Mouse (Mus musculus) liver, adult 2 months (tissue): Measurements from ENCODE around the gene Il27. TPM values are rescaled to one million over a fixed set of nuclear protein-coding genes. Genes with fewer than 3 reads are reported as not detected.
A peak's percentile ranks its signal among the peaks of the same experiment; 100 is the strongest.
"Not testable (repeated sequence)": the region's sequence is repeated elsewhere in the genome, so short reads cannot be mapped to it uniquely, and the experiment has no call there.

Experiments used
- DNase-seq: peaks from one replicate; pipeline ENCODE4 v3.0.0-alpha.2; 2011; ENCODE audit warnings: low read depth, low spot score; ENCODE audit errors: extremely low read depth
- H3K27ac ChIP-seq: fragments of 200-500 bp; replicated peaks from 2 replicates; pipeline ENCODE4 v1.5.1; 2012; ENCODE audit warnings: low read depth, mild to moderate bottlenecking, control low read depth, inconsistent platforms, low read length; ENCODE audit not compliant: insufficient read depth
- H3K27me3 ChIP-seq: fragments of 200-500 bp; 2 replicates; pipeline ENCODE4 v1.6.1; 2012; ENCODE audit warnings: mild to moderate bottlenecking, moderate library complexity, low read length, inconsistent platforms; ENCODE audit not compliant: control insufficient read depth, insufficient read depth
- H3K36me3 ChIP-seq: fragments of 200-500 bp; 2 replicates; pipeline ENCODE4 v1.6.1; 2012; ENCODE audit warnings: low read length, inconsistent platforms; ENCODE audit not compliant: control insufficient read depth, insufficient read depth
- H3K4me1 ChIP-seq: fragments of 200-500 bp; 2 replicates; pipeline ENCODE4 v1.6.1; 2011; ENCODE audit warnings: low read length; ENCODE audit not compliant: control insufficient read depth, insufficient read depth
- H3K4me3 ChIP-seq: fragments of 200-500 bp; 2 replicates; pipeline ENCODE4 v1.5.1; 2011; ENCODE audit warnings: low read depth, mild to moderate bottlenecking, control low read depth, low read length, moderate library complexity; ENCODE audit not compliant: insufficient read depth
- H3K79me2 ChIP-seq: fragments of 200-500 bp; 2 replicates; pipeline ENCODE4 v1.6.1; 2012; ENCODE audit warnings: inconsistent platforms, mild to moderate bottlenecking, low read length, moderate library complexity; ENCODE audit not compliant: control insufficient read depth, insufficient read depth
- H3K9ac ChIP-seq: fragments of 200-500 bp; 2 replicates; pipeline ENCODE4 v1.6.1; 2012; ENCODE audit warnings: low read depth, mild to moderate bottlenecking, control low read depth, inconsistent platforms, low read length
- CTCF ChIP-seq: fragments of 200-500 bp; IDR thresholded peaks from 2 replicates; pipeline ENCODE4 v1.5.1; 2011; ENCODE audit warnings: low read depth, low read length, control low read depth
- POLR2A ChIP-seq: fragments of 200-500 bp; IDR thresholded peaks from 2 replicates; pipeline ENCODE4 v1.6.1; 2011; ENCODE audit warnings: low read length, control low read depth; ENCODE audit not compliant: insufficient read depth; ENCODE audit errors: extremely low read depth
- WGBS: fragments of 180-500 bp; shearing (Covaris S2); methylation state at CpG from one replicate; pipeline ENCODE4 v1.1.7; 2018; 5-methylcytosine and 5-hydroxymethylcytosine counted together
- polyA plus RNA-seq: library from polyadenylated mRNA; depleted of rRNA; stranded (reverse); fragments of >200 nt; gene quantifications from 2 replicates; pipeline ENCODE4 v1.2.3, GENCODE M21; 2012; rRNA removed
- total RNA-seq: library from RNA; depleted of rRNA; stranded (reverse); fragments of >200 nt; gene quantifications from 2 replicates; pipeline ENCODE4 v1.2.3, GENCODE M21; 2014; rRNA removed

The Il27 gene
- total RNA-seq (not detected in 2 replicates), polyA plus RNA-seq (0.31 TPM in 1 of 2 replicates, not detected in the other)

GRCm38 (mm10) chr7:126594862-126595561 lies at the start of gene Il27:
TSS of gene Il27 (minus strand) at chr7:126594941.
- DNase-seq, result no peak
- no peaks in the 10 kb centered on the region for H3K36me3 ChIP-seq
- WGBS, result 79% methylated on average over 11 of the region's 11 CpGs
- H3K4me1 ChIP-seq, result no peaks in the 10 kb centered on the region
- peak within 1 kb of the TSS; percentile 37 for H3K27ac ChIP-seq
- no peaks in the 10 kb centered on the region for H3K27me3 ChIP-seq
- TF ChIP-seq CTCF (no peak), POLR2A (no peak)
- peak within 1 kb of the TSS; percentile 48; the same call in 1 of the 2 replicates for H3K4me3 ChIP-seq
- 0 out of 2 replicates have a peak within 1 kb of the TSS, but pooled peaks have one; percentile 37 for H3K9ac ChIP-seq
- H3K79me2 ChIP-seq, result no peaks in the 10 kb centered on the region

- Histone ChIP-seq H3K9ac (no peak overlapping the region), H3K4me3 (no peak overlapping the region), H3K79me2 (no peaks in the 10 kb centered on the region), H3K4me1 (peaks cover 2% of the 10 kb centered on the region; the same call in 1 of the 2 replicates), H3K36me3 (no peaks in the 10 kb centered on the region), H3K27me3 (no peaks in the 10 kb centered on the region), H3K27ac (no peak overlapping the region)
- no peak for DNase-seq
- 62% methylated on average over 3 of the region's 3 CpGs for WGBS
- TF ChIP-seq POLR2A (no peak), CTCF (no peak)
These were observed 49.6 kb upstream of the Il27 start for GRCm38 (mm10) chr7:126644345-126644744.

GRCm38 (mm10) chr7:126643244-126643617 lies 48.5 kb upstream of the Il27 start:
- TF ChIP-seq CTCF, result peak; percentile 50
- not testable (repeated sequence) for H3K27me3 ChIP-seq, H3K27ac ChIP-seq, H3K4me3 ChIP-seq, H3K79me2 ChIP-seq, H3K36me3 ChIP-seq, H3K9ac ChIP-seq, H3K4me1 ChIP-seq
- peak; percentile 63 for DNase-seq
- WGBS, result 7% methylated on average over 3 of the region's 3 CpGs

GRCm38 (mm10) chr7:126642545-126643243 lies 48.0 kb upstream of the Il27 start:
- peak; percentile 56 for DNase-seq
- no peak overlapping the region for H3K27ac ChIP-seq
- no peaks in the 10 kb centered on the region; the same call in 1 of the 2 replicates for H3K4me1 ChIP-seq
- no peaks in the 10 kb centered on the region for H3K79me2 ChIP-seq
- H3K36me3 ChIP-seq, result no peaks in the 10 kb centered on the region
- H3K27me3 ChIP-seq, result no peaks in the 10 kb centered on the region
- WGBS, result 27% methylated on average over 5 of the region's 5 CpGs
- TF ChIP-seq CTCF (no peak), POLR2A (no peak)
- H3K9ac ChIP-seq, result no peak overlapping the region
- no peak overlapping the region for H3K4me3 ChIP-seq

- TF ChIP-seq CTCF, result peak; percentile 59; the same call in 1 of the 2 replicates
- no peak for TF ChIP-seq POLR2A
- Histone ChIP-seq H3K4me3 (no peak overlapping the region), H3K9ac (no peak overlapping the region), H3K27ac (no peak overlapping the region), H3K27me3 (no peaks in the 10 kb centered on the region), H3K4me1 (peaks cover 3% of the 10 kb centered on the region), H3K36me3 (no peaks in the 10 kb centered on the region), H3K79me2 (no peaks in the 10 kb centered on the region)
- 17% methylated on average over 4 of the region's 4 CpGs for WGBS
- peak; percentile 75 for DNase-seq
These were observed 42.2 kb upstream of the Il27 start for GRCm38 (mm10) chr7:126636733-126637520.
